Mouse (Mus musculus) ES-E14 (cell line): ENCODE measurements at regions not wholly inside any gene's neighbourhood (a gene's known extent, or its start where the extent isn't known, plus 50 kb on each side); places are given as distances from the start of the nearest gene placed in this dataset.

Experiments used
- DNase-seq: peaks from one replicate; pipeline ENCODE4 v3.0.0-alpha.2; 2013; ENCODE audit warnings: low read depth, low spot score
- H3K27ac ChIP-seq: 2 replicates; pipeline ENCODE4 v1.5.1; 2012; ENCODE audit warnings: low read depth, mild to moderate bottlenecking, low read length, moderate library complexity, mixed read lengths; ENCODE audit not compliant: poor library complexity, insufficient read depth, severe bottlenecking
- H3K36me3 ChIP-seq: 2 replicates; pipeline ENCODE4 v1.6.1; 2012; ENCODE audit warnings: mild to moderate bottlenecking, low read length, moderate library complexity, mixed read lengths; ENCODE audit not compliant: control insufficient read depth, poor library complexity, insufficient read depth, severe bottlenecking
- H3K4me1 ChIP-seq, 2 experiments: fragments of 150-350 bp in 1 of 2; sonication (generic) in 1 of 2; 2 replicates each; pipeline ENCODE4 v1.6.1; 2012; ENCODE audit warnings: low read length in 2 of 2, mild to moderate bottlenecking in 1 of 2, mixed read lengths in 1 of 2; ENCODE audit not compliant: control insufficient read depth in 2 of 2, insufficient read depth in 2 of 2, poor library complexity in 1 of 2
- H3K4me3 ChIP-seq, 2 experiments: fragments of 150-350 bp in 1 of 2; sonication (generic) in 1 of 2; 2 replicates each; pipeline ENCODE4 v1.5.1; 2012; ENCODE audit warnings: low read length in 2 of 2, low read depth in 1 of 2, mild to moderate bottlenecking in 1 of 2, mixed read lengths in 1 of 2; ENCODE audit not compliant: insufficient read depth in 1 of 2, poor library complexity in 1 of 2, severe bottlenecking in 1 of 2
- H3K9ac ChIP-seq: 2 replicates; pipeline ENCODE4 v1.6.1; 2012; ENCODE audit warnings: low read depth, mild to moderate bottlenecking, low read length, mixed read lengths; ENCODE audit not compliant: poor library complexity, insufficient read depth, severe bottlenecking
- H3K9me3 ChIP-seq: fragments of 150-350 bp; sonication (generic); 2 replicates; pipeline ENCODE4 v1.6.1; 2012; ENCODE audit warnings: low read depth, mild to moderate bottlenecking, low read length; ENCODE audit not compliant: control insufficient read depth, insufficient read depth
- CHD2 ChIP-seq: IDR thresholded peaks from 2 replicates; pipeline ENCODE4 v1.6.1; 2014; ENCODE audit warnings: mild to moderate bottlenecking, low read depth, low read length, inconsistent platforms
- HCFC1 ChIP-seq: IDR thresholded peaks from 2 replicates; pipeline ENCODE4 v1.6.1; 2012; ENCODE audit warnings: low read length, inconsistent platforms, borderline replicate concordance; ENCODE audit not compliant: insufficient read depth
- MAFK ChIP-seq: IDR thresholded peaks from 2 replicates; pipeline ENCODE4 v1.6.1; 2014; ENCODE audit warnings: mild to moderate bottlenecking, low read depth, low read length, inconsistent platforms; ENCODE audit not compliant: insufficient read depth
- ZC3H11A ChIP-seq: IDR thresholded peaks from 2 replicates; pipeline ENCODE4 v1.6.1; 2012; ENCODE audit warnings: low read depth, mild to moderate bottlenecking, inconsistent platforms, low read length, borderline replicate concordance
- ZNF384 ChIP-seq: IDR thresholded peaks from 2 replicates; pipeline ENCODE4 v1.6.1; 2012; ENCODE audit warnings: low read depth, low read length, inconsistent platforms
- in situ Hi-C, 2 experiments: fragments of 600-800 bp; cut with MboI; formaldehyde crosslinking; loops; one replicate each; pipeline ENCODE4 v1.15.1; 2025; ENCODE audit warnings: low sequenced_read_pairs in 2 of 2, inconsistent platforms in 1 of 2; ENCODE audit not compliant: unreplicated experiment in 2 of 2

- DNase-seq: no peak
- in situ Hi-C loops: no loop called here
- no peak overlapping the region for H3K9ac ChIP-seq
- H3K4me1 ChIP-seq: no peaks in the 10 kb centered on the region
- no peaks in the 10 kb centered on the region for H3K36me3 ChIP-seq
- no peak overlapping the region for H3K27ac ChIP-seq
- TF ChIP-seq ZNF384 (no peak), ZC3H11A (no peak), HCFC1 (no peak), MAFK (no peak), CHD2 (no peak)
- H3K4me3 ChIP-seq: no peak overlapping the region
- no peaks in the 10 kb centered on the region for H3K9me3 ChIP-seq
Measured at GRCm38 (mm10) chr12:29192391-29192790, 335.8 kb upstream of the Myt1l start.

- Histone ChIP-seq H3K36me3 (no peaks in the 10 kb centered on the region), H3K9ac (no peak overlapping the region), H3K9me3 (no peaks in the 10 kb centered on the region), H3K4me1 (no peaks in the 10 kb centered on the region), H3K4me3 (no peak overlapping the region), H3K27ac (no peak overlapping the region)
- in situ Hi-C loops: no loop called here
- DNase-seq: no peak
- TF ChIP-seq CHD2 (no peak), HCFC1 (no peak), MAFK (no peak), ZNF384 (no peak), ZC3H11A (no peak)
Measured at GRCm38 (mm10) chr12:29211946-29212345, 316.2 kb upstream of the Myt1l start.

- Histone ChIP-seq H3K4me3 (no peak overlapping the region), H3K9ac (no peak overlapping the region), H3K4me1 (no peaks in the 10 kb centered on the region), H3K9me3 (no peaks in the 10 kb centered on the region), H3K27ac (no peak overlapping the region), H3K36me3 (no peaks in the 10 kb centered on the region)
- in situ Hi-C loops: no loop called here
- no peak for DNase-seq
- TF ChIP-seq HCFC1 (no peak), ZNF384 (no peak), ZC3H11A (no peak), MAFK (no peak), CHD2 (no peak)
Measured at GRCm38 (mm10) chr12:29213625-29214024, 314.6 kb upstream of the Myt1l start.

GRCm38 (mm10) chr12:29222099-29222498 is 306.1 kb upstream of the Myt1l start:
- Histone ChIP-seq H3K36me3 (no peaks in the 10 kb centered on the region), H3K4me3 (no peak overlapping the region), H3K9ac (no peak overlapping the region), H3K9me3 (no peaks in the 10 kb centered on the region), H3K4me1 (no peaks in the 10 kb centered on the region), H3K27ac (no peak overlapping the region)
- TF ChIP-seq ZC3H11A (no peak), CHD2 (no peak), HCFC1 (no peak), MAFK (no peak), ZNF384 (no peak)
- no peak for DNase-seq
- in situ Hi-C loops: no loop called here

GRCm38 (mm10) chr12:29226001-29226400 is 302.2 kb upstream of the Myt1l start:
- H3K9me3 ChIP-seq: no peaks in the 10 kb centered on the region
- in situ Hi-C loops: no loop called here
- TF ChIP-seq CHD2 (no peak), ZNF384 (no peak), MAFK (no peak), HCFC1 (no peak), ZC3H11A (no peak)
- H3K4me3 ChIP-seq: no peak overlapping the region
- H3K9ac ChIP-seq: no peak overlapping the region
- H3K36me3 ChIP-seq: no peaks in the 10 kb centered on the region
- DNase-seq: no peak
- no peak overlapping the region for H3K27ac ChIP-seq
- H3K4me1 ChIP-seq: no peaks in the 10 kb centered on the region
